Mouse (Mus musculus) right cerebral cortex, adult 18-20 months (tissue): ENCODE measurements around the gene Gnao1.

ENCODE experiments used
- DNase-seq: peaks from one replicate; pipeline ENCODE4 v3.0.0; 2022; ENCODE audit warnings: mixed read lengths

Gnao1 gene

GRCm38 (mm10) chr8:93809686-93810027 is at the start of gene Gnao1:
Gnao1 (plus strand) TSS chr8:93809966.
- no peak for DNase-seq

DNA sequence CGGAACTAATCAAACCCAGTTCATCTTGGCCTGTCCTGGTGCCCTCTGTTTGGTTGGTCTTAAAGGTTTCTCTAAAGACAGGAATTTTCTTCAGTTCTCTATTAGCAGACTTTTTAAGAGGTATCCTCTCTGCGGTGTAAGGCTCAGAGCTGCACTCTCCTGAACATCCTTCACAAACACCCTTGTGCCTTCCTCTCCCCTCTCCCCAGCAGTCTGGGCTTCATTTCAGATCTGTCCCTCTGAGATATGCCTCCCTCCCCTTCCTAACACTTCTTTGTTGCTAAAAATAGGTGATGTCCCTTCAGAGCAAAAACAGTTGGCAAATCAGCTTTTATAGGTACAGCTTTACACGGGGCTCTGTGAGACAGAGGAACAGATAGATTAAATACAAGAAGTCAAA is 32.2 kb upstream of the Gnao1 start:
- no peak for DNase-seq

GRCm38 (mm10) chr8:93809226-93809625 is 540 bp upstream of the Gnao1 start:
- DNase-seq, result no peak

GRCm38 (mm10) chr8:93810028-93810858 is 477 bp downstream of the Gnao1 start:
- DNase-seq, result peak; percentile 92

DNA sequence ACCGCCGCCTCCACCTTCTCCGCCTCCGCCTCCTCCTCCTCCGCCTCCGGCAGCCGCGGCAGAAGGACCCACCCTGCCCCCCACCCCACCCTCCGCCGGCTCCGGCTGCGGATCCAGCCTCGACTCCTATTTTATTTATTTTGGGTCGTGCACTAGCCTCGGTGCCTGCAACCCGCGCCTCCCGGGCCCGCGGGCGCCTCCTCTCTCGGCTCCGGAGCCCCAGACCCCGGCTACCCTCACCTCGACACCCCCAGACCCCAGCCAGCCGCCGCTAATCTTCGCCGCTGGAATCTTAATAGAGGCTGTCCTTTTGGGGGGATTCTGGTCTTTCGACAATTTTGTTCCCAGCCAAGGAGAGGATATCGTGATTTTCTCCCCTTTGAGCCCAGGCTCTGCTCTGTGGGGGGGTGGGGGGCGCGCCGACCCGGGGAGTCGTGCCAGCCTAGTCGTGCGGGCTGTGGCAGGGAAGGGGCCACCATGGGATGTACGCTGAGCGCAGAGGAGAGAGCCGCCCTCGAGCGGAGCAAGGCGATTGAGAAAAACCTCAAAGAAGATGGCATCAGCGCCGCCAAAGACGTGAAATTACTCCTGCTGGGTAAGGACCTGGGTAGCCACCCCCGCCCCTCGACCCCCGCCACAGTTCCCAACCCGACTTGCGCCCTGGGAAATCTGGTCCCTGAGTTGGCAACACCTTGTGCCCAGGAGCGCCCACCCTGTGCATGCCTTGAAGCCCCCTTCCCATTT is 1.3 kb downstream of the Gnao1 start:
- peak; percentile 50 for DNase-seq

DNA sequence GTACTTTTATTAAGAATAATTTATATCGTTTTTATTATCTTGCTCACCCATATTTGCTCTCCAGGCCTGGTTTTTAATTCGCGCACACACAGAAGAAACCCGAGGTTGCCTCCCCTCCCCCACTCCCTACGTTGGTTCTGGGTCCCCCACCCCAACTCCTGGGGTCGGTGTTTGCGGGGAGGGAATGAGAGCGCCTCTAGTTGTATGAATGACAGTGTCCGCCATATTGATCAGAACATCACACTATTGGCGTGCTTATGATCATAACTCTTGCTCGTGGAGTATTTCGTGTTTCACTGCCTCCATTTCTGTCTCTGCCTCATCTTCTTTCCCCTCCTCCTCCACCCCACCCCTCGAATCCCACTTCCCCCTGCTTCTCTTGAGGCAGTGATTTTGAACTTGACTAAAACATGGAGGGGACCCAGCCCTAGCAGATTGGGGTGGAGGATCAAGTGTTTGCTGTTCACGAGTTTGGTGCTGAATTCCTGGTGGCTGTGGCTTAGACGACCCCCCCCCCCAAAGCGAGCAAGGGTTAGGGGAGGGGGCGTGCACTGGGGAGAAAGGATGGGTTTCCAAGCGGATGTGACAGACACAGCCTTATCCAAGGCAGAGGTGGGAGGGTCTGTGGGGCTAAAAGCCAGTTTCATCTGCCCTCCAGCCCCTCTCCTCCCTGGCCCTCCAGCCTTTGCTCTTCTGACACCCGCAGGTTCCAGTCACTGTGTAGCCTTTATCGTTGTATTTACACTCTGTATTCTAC is 2.1 kb downstream of the Gnao1 start:
- no peak for DNase-seq

DNA sequence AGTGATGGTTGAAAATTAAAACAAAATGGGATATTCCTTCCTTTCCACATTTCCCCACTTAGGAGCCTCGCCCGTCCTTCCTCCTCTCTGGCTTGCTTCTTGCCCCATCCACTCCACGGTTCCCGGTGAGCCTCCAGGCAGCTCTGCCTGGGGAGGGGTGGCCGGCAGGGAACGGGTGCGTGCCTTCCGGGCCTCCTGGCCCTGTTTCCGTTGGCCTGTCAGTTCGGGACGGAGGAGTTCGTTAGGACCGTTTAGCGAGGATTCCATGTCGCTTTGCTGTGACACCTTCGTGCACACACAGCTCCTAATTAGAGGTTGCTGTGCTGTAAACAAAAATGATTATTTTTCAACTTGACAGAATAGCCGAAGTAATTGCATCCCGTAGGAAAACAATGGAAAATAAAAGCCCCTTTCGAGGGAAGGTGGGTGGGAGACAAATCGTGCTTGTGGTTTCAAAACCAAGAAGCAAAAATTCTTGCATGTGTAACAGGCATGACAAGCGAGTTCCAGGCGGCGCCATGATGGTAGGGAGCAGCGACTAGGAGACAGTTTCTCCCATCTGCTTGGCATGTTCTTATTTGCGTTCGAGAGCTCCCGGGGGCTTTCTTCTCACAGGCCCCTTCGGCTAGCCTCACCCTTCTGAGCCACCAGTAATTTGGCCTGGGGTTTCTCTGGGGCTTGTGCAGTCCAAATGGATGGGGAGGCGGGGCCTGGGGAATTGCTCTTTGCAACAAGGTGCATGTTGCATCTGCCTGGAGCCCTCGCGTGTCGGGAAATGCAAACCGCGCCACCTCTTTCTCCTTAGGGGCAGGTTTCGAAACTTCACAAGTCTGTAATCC is 3.0 kb downstream of the Gnao1 start:
- DNase-seq, result no peak

DNA sequence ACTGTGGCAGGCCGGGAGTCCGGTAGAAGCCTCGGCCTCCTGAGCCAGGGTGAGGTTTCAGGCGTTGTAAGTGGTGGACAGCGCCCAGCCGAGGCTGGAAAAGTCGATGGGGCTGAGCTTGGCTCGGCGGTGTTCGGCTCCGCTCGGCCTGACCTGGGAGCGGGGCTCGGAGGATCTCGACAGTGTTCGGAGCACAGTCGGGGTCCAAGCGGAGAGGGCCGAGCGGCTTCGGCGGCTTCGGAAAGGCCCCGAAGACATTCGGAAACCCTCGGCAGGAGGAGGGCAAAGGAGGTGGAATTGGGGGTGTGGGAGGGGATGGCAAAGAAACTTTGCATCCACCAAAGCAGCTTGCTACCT is 3.6 kb downstream of the Gnao1 start:
- peak; percentile 84 for DNase-seq

- no peak for DNase-seq
These were observed 4.5 kb downstream of the Gnao1 start for GRCm38 (mm10) chr8:93814266-93814665.

- DNase-seq, result no peak
These were observed 6.5 kb downstream of the Gnao1 start for GRCm38 (mm10) chr8:93816226-93816625.

- no peak for DNase-seq
These were observed 7.6 kb downstream of the Gnao1 start for GRCm38 (mm10) chr8:93817366-93817765.

- no peak for DNase-seq
These were observed 10.2 kb downstream of the Gnao1 start for GRCm38 (mm10) chr8:93819929-93820328.

GRCm38 (mm10) chr8:93821327-93821726 is 11.6 kb downstream of the Gnao1 start:
- no peak for DNase-seq

- DNase-seq, result no peak
These were observed 15.6 kb downstream of the Gnao1 start for GRCm38 (mm10) chr8:93825317-93825716.

DNA sequence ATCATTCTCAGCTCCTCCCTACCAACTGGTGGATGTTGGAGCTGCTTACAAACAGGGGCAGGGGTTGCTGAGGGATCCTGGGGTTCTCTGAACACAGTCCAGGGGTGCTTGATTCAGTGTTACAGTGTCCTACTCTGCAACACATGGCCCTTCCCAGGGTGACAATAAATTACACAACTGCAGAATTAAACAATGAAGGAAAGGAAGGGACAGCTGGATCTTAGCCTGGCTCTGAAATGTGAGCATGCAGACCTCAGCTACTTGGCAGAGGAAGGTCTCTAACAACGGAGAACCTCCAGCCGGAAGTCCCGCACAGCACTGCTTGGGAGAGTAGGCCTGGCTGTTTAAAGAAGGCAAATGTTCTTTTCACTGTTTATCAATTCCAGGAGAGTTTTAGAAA is 20.9 kb downstream of the Gnao1 start:
- DNase-seq, result no peak

DNA sequence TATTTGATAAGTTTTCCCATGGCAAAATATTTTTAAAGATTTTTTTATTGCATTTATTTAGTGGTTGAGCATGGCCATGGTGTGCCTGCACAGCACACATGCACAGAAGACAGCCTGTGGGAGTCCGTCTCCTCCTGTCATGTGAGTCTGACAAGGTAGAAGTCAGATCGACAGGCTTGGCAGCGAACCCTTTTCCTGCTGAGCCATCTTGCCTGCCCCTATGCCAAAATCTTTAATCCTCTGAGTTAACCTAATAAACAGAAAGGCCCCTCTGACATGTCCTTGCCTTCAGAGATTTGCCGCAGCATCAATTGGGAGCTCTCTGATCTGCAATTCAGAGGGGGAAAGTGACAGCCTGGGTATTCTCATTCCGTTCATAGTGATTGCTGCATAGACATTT is 26.0 kb downstream of the Gnao1 start:
- DNase-seq, result no peak

GRCm38 (mm10) chr8:93839113-93839512 is 29.3 kb downstream of the Gnao1 start:
- DNase-seq, result no peak

DNA sequence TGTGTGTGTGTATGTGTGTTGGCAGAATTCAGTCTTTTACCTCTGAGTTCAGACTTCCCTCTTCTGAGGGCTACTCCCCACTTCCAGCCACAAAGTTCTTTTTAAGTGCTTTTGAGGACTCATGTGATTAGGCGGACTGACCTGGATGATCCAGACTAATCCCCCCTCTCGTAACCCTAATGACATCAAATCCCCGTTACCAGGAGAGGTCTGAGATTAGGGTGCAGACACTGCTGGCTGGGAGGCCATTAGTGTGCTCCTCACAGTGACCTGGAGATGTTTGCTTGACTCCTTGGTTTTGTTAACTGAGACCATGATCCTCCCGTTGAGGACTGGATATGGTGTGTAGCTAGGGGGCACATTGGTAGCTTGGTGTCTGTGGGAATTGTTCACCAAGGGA is 30.7 kb downstream of the Gnao1 start:
- no peak for DNase-seq

DNA sequence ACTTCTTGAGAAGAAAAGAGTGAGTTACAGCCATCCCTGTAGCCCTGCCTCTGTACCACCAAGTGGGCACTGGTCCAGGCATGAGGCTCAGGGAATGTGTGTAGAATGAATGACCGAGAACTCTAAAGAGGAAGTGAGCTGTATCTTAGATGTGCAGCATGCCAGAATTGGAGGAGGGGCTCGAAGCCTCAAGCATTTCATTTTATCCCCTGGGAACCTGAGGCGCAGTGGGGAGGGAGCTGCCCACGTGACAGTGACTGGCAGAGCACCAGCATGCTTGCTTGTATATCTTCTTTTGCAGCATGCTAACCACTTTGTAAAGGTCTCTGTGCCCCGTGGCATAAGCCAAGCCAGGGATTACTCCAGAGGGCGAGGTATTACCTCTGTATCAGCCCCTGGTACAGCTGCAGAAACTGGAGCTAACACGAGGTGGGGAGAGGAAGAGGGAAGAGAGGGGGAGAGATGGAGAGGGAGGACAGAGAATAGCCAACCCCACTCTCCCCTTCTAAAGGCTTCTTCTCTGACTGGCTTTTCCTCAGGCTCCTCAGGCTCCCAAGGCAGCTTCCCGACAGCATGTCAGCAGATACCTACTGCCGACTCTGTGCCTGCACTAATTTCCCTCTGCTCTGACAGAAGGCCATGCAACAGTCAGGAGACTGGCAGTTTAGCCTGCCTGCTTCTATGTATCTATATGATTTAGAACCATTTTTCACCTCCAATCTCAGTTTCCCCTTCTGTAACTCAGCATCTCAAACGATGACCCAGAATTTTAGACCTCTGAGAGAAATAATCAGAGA is 31.4 kb downstream of the Gnao1 start:
- peak; percentile 68 for DNase-seq

DNA sequence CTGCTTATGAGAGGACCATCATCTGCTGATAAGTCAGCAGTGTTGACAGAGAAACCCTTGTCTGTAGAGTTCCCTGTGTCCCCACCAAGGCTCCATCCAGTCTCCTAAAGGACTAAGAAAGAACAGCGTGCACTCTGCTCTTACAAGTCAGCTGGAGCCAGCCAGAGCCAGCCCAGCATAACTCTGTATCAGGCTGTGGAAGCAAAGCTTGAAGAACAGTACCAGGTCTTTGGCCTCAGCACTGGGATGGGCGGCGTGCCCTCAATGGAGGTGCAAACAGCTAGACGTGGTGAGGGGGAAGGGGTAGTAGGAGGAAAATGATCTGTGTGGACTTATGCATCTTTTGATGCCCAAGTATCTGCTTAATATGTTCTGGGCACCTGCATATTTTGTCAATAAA is 32.8 kb downstream of the Gnao1 start:
- DNase-seq, result no peak

- DNase-seq, result no peak
These were observed 34.2 kb downstream of the Gnao1 start for GRCm38 (mm10) chr8:93843858-93844502.
